ENCODE assay signal across 14 mouse cellular contexts in genomic region chr2:59043313-59044032, GRCm38 (mm10).
A peak's percentile ranks its signal among the peaks of the same experiment; 100 is the strongest.
DNase-seq lines count a peak whose midpoint lies in the region; ATAC-seq and TF ChIP-seq lines count a peak whose summit lies in the region.
"Had no signal": no experiment of that assay in that cellular context is flagged by ENCODE, and none has a peak within 500 bp of the region (broad histone marks: within the 10 kb centered on the region; RNA-seq: fewer than 3 reads in every experiment).

No protein-coding gene starts in this region.

- H3K9me3 ChIP-seq in midbrain, embryonic 11.5 days (ENCODE audit: control insufficient read depth, low read length): no peaks in the 10 kb centered on the region
- H3K9me3 ChIP-seq: neural tube, embryonic 13.5 days had no signal

- no peak for TF ChIP-seq POLR2A in testis, adult 2 months (IDR thresholded peaks at IDR 0.05; ENCODE audit: control insufficient read depth, low read depth, low read length)

- H3K27ac ChIP-seq in testis, adult 2 months (ENCODE audit: control insufficient read depth, insufficient read depth, low read depth, low read length): no peak overlapping the region
- no peak overlapping the region for H3K27ac ChIP-seq in midbrain, embryonic 11.5 days (ENCODE audit: low read depth, low read length)
- H3K27ac ChIP-seq: neural tube, embryonic 13.5 days had no signal

- H3K36me3 ChIP-seq in testis, adult 2 months (ENCODE audit: control insufficient read depth, insufficient read depth, low read length): no peaks in the 10 kb centered on the region
- H3K36me3 ChIP-seq in midbrain, embryonic 11.5 days (ENCODE audit: control insufficient read depth, insufficient read depth, low read length): no peaks in the 10 kb centered on the region
- H3K36me3 ChIP-seq: neural tube, embryonic 13.5 days had no signal

- peaks cover 12% of the 10 kb centered on the region for H3K4me1 ChIP-seq in testis, adult 2 months (ENCODE audit: control insufficient read depth, insufficient read depth, low read length)
- H3K4me1 ChIP-seq in midbrain, embryonic 11.5 days (ENCODE audit: control insufficient read depth, insufficient read depth, low read length): no peaks in the 10 kb centered on the region

- no peak overlapping the region for H3K4me2 ChIP-seq in midbrain, embryonic 11.5 days
- H3K4me2 ChIP-seq: neural tube, embryonic 13.5 days had no signal

- ATAC-seq in frontal cortex, adult (ENCODE audit: low TSS enrichment): 0 out of 2 replicates have a peak, but pooled peaks have one; percentile 38
- no peak for ATAC-seq in midbrain, embryonic 11.5 days (ENCODE audit: low FRiP score)
- ATAC-seq: forebrain, postnatal 0 days; hindbrain, embryonic 16.5 days had no signal

- DNase-seq in frontal cortex, adult 2 months (ENCODE audit: extremely low spot score in 1 of 2, low spot score in 1 of 2): no peak
- peak; percentile 11 for DNase-seq in kidney, adult 9 months
- DNase-seq in kidney, postnatal 25 days: no peak
- no peak for DNase-seq in testis, postnatal 10 days (ENCODE audit: low spot score)
- no peak for DNase-seq in urinary bladder, postnatal 25 days (ENCODE audit: low spot score)
- no peak for DNase-seq in midbrain, embryonic 11.5 days (ENCODE audit: low spot score, missing footprints)
- DNase-seq: cerebellum, postnatal 36 days; forebrain, postnatal 0 days; right cerebral cortex, postnatal 14 days; thymus, adult 18-20 months had no signal

- H3K27me3 ChIP-seq in testis, adult 2 months (ENCODE audit: control insufficient read depth, insufficient read depth, low read length): no peaks in the 10 kb centered on the region
- no peaks in the 10 kb centered on the region for H3K27me3 ChIP-seq in midbrain, embryonic 11.5 days (ENCODE audit: control insufficient read depth, insufficient read depth, low read length)
- H3K27me3 ChIP-seq: neural tube, embryonic 13.5 days had no signal

- TF ChIP-seq CTCF in testis, adult 2 months (IDR thresholded peaks at IDR 0.05; ENCODE audit: control insufficient read depth, insufficient read depth, insufficient replicate concordance, low read depth, low read length): no peak

- H3K9ac ChIP-seq in midbrain, embryonic 11.5 days (ENCODE audit: low read length): no peak overlapping the region
- H3K9ac ChIP-seq: forebrain, postnatal 0 days; neural tube, embryonic 13.5 days had no signal

- 83% methylated on average over 22 of the region's 22 CpGs for WGBS in midbrain, embryonic 11.5 days

- H3K4me3 ChIP-seq in testis, adult 2 months (ENCODE audit: control insufficient read depth, low read depth, low read length): peak overlapping the region; percentile 21
- no peak overlapping the region for H3K4me3 ChIP-seq in midbrain, embryonic 11.5 days (ENCODE audit: low read depth, low read length)
- H3K4me3 ChIP-seq: neural tube, embryonic 13.5 days had no signal
